Mouse (Mus musculus) hindbrain, embryonic 12.5 days (tissue): ENCODE results near the gene Crlf1. TPM values are rescaled to one million over a fixed set of nuclear protein-coding genes. Genes with fewer than 3 reads are reported as not detected.

ENCODE experiments used
- ATAC-seq: fragments of 200-750 bp; cut with Nextera tagmentation; 2 replicates; pipeline ENCODE4 v1.8.0; 2017; ENCODE audit warnings: moderate TSS enrichment; ENCODE audit not compliant: low FRiP score
- H3K27ac ChIP-seq: fragments of 300-500 bp; sonication (generic); 2 replicates; pipeline ENCODE4 v1.5.1; 2016; ENCODE audit warnings: mild to moderate bottlenecking
- H3K27me3 ChIP-seq: fragments of 300-500 bp; sonication (generic); 2 replicates; pipeline ENCODE4 v1.6.1; 2016; ENCODE audit warnings: mild to moderate bottlenecking
- H3K36me3 ChIP-seq: fragments of 300-500 bp; sonication (generic); 2 replicates; pipeline ENCODE4 v1.6.1; 2016; ENCODE audit warnings: mild to moderate bottlenecking
- H3K4me1 ChIP-seq: fragments of 300-500 bp; sonication (generic); 2 replicates; pipeline ENCODE4 v1.6.1; 2016
- H3K4me2 ChIP-seq: fragments of 300-500 bp; sonication (generic); replicated peaks from 2 replicates; pipeline ENCODE4 v1.6.1; 2016; ENCODE audit warnings: mild to moderate bottlenecking
- H3K4me3 ChIP-seq: fragments of 300-500 bp; sonication (generic); 2 replicates; pipeline ENCODE4 v1.5.1; 2016; ENCODE audit warnings: mild to moderate bottlenecking
- H3K9ac ChIP-seq: fragments of 300-500 bp; sonication (generic); 2 replicates; pipeline ENCODE4 v1.6.1; 2016; ENCODE audit warnings: mild to moderate bottlenecking, moderate library complexity
- H3K9me3 ChIP-seq: fragments of 300-500 bp; sonication (generic); replicated peaks from 2 replicates; pipeline ENCODE4 v1.6.1; 2016; ENCODE audit warnings: mild to moderate bottlenecking
- WGBS: fragments of 180-500 bp; shearing (Covaris S2); methylation state at CpG from one replicate; pipeline ENCODE4 v1.1.7; 2016; 5-methylcytosine and 5-hydroxymethylcytosine counted together
- polyA plus RNA-seq: library from polyadenylated mRNA; unstranded; fragments of >200 nt; fragmentation: Nextera tagmentation; extraction: Ambion mirVana; gene quantifications from 2 replicates; pipeline ENCODE4 v1.2.1, GENCODE M21; 2016

Gene Crlf1
- polyA plus RNA-seq, result 3.3 and 4.2 TPM in 2 replicates

GRCm38 (mm10) chr8:70492664-70493640 is at the start of gene Crlf1:
Gene Crlf1 (plus strand): TSS chr8:70493158.
- H3K4me3 ChIP-seq, result peak within 1 kb of the TSS; percentile 36
- H3K9ac ChIP-seq, result peak within 1 kb of the TSS; percentile 54
- WGBS, result under 1% methylated on average over 60 of the region's 93 CpGs
- ATAC-seq, result no peak
- H3K4me2 ChIP-seq, result peak within 1 kb of the TSS; percentile 63
- H3K4me1 ChIP-seq, result peaks cover 56% of the 10 kb centered on the region
- peaks cover 100% of the 10 kb centered on the region for H3K27me3 ChIP-seq
- H3K9me3 ChIP-seq, result no peaks in the 10 kb centered on the region
- H3K27ac ChIP-seq, result no peak within 1 kb of the TSS
- no peaks in the 10 kb centered on the region for H3K36me3 ChIP-seq

- Histone ChIP-seq H3K9me3 (no peaks in the 10 kb centered on the region), H3K9ac (no peak overlapping the region), H3K4me3 (no peak overlapping the region), H3K27ac (no peak overlapping the region), H3K36me3 (no peaks in the 10 kb centered on the region), H3K4me2 (no peak overlapping the region), H3K4me1 (peaks cover 11% of the 10 kb centered on the region), H3K27me3 (0 out of 2 replicates have a peak, but pooled peaks cover 6% of the 10 kb centered on the region)
- 86% methylated on average over 4 of the region's 4 CpGs for WGBS
- ATAC-seq, result no peak
Measured at GRCm38 (mm10) chr8:70443326-70443725, 49.6 kb upstream of the Crlf1 start.

- peaks cover 4% of the 10 kb centered on the region; the same call in 1 of the 2 replicates for H3K36me3 ChIP-seq
- H3K4me3 ChIP-seq, result no peak overlapping the region
- no peak overlapping the region for H3K9ac ChIP-seq
- H3K27ac ChIP-seq, result no peak overlapping the region
- 0 out of 2 replicates have a peak, but pooled peaks cover 6% of the 10 kb centered on the region for H3K27me3 ChIP-seq
- 59% methylated on average over 1 of the region's 1 CpGs for WGBS
- H3K4me2 ChIP-seq, result no peak overlapping the region
- no peaks in the 10 kb centered on the region for H3K9me3 ChIP-seq
- no peaks in the 10 kb centered on the region for H3K4me1 ChIP-seq
- no peak for ATAC-seq
Measured at GRCm38 (mm10) chr8:70445988-70446387, 47.0 kb upstream of the Crlf1 start.

GRCm38 (mm10) chr8:70447639-70448420 is 45.1 kb upstream of the Crlf1 start:
- H3K9ac ChIP-seq, result no peak overlapping the region
- no peak for ATAC-seq
- no peaks in the 10 kb centered on the region for H3K9me3 ChIP-seq
- H3K27ac ChIP-seq, result no peak overlapping the region
- H3K27me3 ChIP-seq, result peaks cover 15% of the 10 kb centered on the region
- 70% methylated on average over 19 of the region's 19 CpGs for WGBS
- peaks cover 20% of the 10 kb centered on the region for H3K36me3 ChIP-seq
- H3K4me1 ChIP-seq, result no peaks in the 10 kb centered on the region
- H3K4me2 ChIP-seq, result no peak overlapping the region
- no peak overlapping the region for H3K4me3 ChIP-seq

GRCm38 (mm10) chr8:70452196-70452966 is 40.6 kb upstream of the Crlf1 start:
- no peak overlapping the region for H3K27ac ChIP-seq
- H3K27me3 ChIP-seq, result peaks cover 20% of the 10 kb centered on the region
- no peaks in the 10 kb centered on the region for H3K9me3 ChIP-seq
- H3K4me1 ChIP-seq, result no peaks in the 10 kb centered on the region
- 62% methylated on average over 52 of the region's 52 CpGs for WGBS
- no peak overlapping the region for H3K4me2 ChIP-seq
- peaks cover 20% of the 10 kb centered on the region for H3K36me3 ChIP-seq
- ATAC-seq, result no peak; the same call in 1 of the 2 replicates
- no peak overlapping the region for H3K9ac ChIP-seq
- H3K4me3 ChIP-seq, result no peak overlapping the region

- Histone ChIP-seq H3K9ac (no peak overlapping the region), H3K27me3 (peaks cover 20% of the 10 kb centered on the region), H3K9me3 (no peaks in the 10 kb centered on the region), H3K27ac (no peak overlapping the region), H3K4me2 (no peak overlapping the region), H3K4me3 (no peak overlapping the region), H3K4me1 (no peaks in the 10 kb centered on the region), H3K36me3 (peaks cover 20% of the 10 kb centered on the region)
- no peak for ATAC-seq
- WGBS, result 88% methylated on average over 5 of the region's 5 CpGs
Measured at GRCm38 (mm10) chr8:70453852-70454251, 39.1 kb upstream of the Crlf1 start.

GRCm38 (mm10) chr8:70456996-70457395 is 36.0 kb upstream of the Crlf1 start:
- H3K36me3 ChIP-seq, result peaks cover 10% of the 10 kb centered on the region
- H3K4me2 ChIP-seq, result no peak overlapping the region
- no peak overlapping the region for H3K4me3 ChIP-seq
- no peaks in the 10 kb centered on the region for H3K9me3 ChIP-seq
- H3K27ac ChIP-seq, result no peak overlapping the region
- no peak for ATAC-seq
- no peaks in the 10 kb centered on the region for H3K4me1 ChIP-seq
- 100% methylated on average over 1 of the region's 1 CpGs for WGBS
- H3K27me3 ChIP-seq, result peaks cover 13% of the 10 kb centered on the region
- H3K9ac ChIP-seq, result no peak overlapping the region

GRCm38 (mm10) chr8:70457882-70458281 is 35.1 kb upstream of the Crlf1 start:
- 87% methylated on average over 6 of the region's 6 CpGs for WGBS
- H3K4me1 ChIP-seq, result no peaks in the 10 kb centered on the region

GRCm38 (mm10) chr8:70458462-70458861 is 34.5 kb upstream of the Crlf1 start:
- H3K4me2 ChIP-seq, result no peak overlapping the region
- WGBS, result 91% methylated on average over 3 of the region's 3 CpGs
- H3K27me3 ChIP-seq, result no peaks in the 10 kb centered on the region
- no peak overlapping the region for H3K4me3 ChIP-seq
- 0 out of 2 replicates have a peak, but pooled peaks cover 3% of the 10 kb centered on the region for H3K4me1 ChIP-seq
- H3K27ac ChIP-seq, result no peak overlapping the region
- ATAC-seq, result no peak
- no peaks in the 10 kb centered on the region for H3K9me3 ChIP-seq
- 0 out of 2 replicates have a peak, but pooled peaks cover 4% of the 10 kb centered on the region for H3K36me3 ChIP-seq
- no peak overlapping the region for H3K9ac ChIP-seq

More at GRCm38 (mm10) chr8:70457882-70458281, 35.1 kb upstream of the Crlf1 start:
- Histone ChIP-seq H3K9me3 (no peaks in the 10 kb centered on the region), H3K27me3 (peaks cover 5% of the 10 kb centered on the region; the same call in 1 of the 2 replicates), H3K27ac (no peak overlapping the region), H3K9ac (no peak overlapping the region), H3K36me3 (peaks cover 4% of the 10 kb centered on the region; the same call in 1 of the 2 replicates), H3K4me3 (no peak overlapping the region), H3K4me2 (no peak overlapping the region)
- no peak for ATAC-seq

- ATAC-seq, result no peak
- no peak overlapping the region for H3K27ac ChIP-seq
- H3K27me3 ChIP-seq, result no peaks in the 10 kb centered on the region
- no peaks in the 10 kb centered on the region for H3K9me3 ChIP-seq
- H3K4me2 ChIP-seq, result no peak overlapping the region
- 0 out of 2 replicates have a peak, but pooled peaks cover 4% of the 10 kb centered on the region for H3K36me3 ChIP-seq
- H3K4me3 ChIP-seq, result no peak overlapping the region
- H3K9ac ChIP-seq, result no peak overlapping the region
- 98% methylated on average over 2 of the region's 2 CpGs for WGBS
- H3K4me1 ChIP-seq, result 0 out of 2 replicates have a peak, but pooled peaks cover 7% of the 10 kb centered on the region
Measured at GRCm38 (mm10) chr8:70459636-70460035, 33.3 kb upstream of the Crlf1 start.

GRCm38 (mm10) chr8:70460199-70460598 is 32.8 kb upstream of the Crlf1 start:
- no peaks in the 10 kb centered on the region for H3K27me3 ChIP-seq
- 0 out of 2 replicates have a peak, but pooled peaks cover 7% of the 10 kb centered on the region for H3K4me1 ChIP-seq
- H3K4me2 ChIP-seq, result no peak overlapping the region
- H3K36me3 ChIP-seq, result 0 out of 2 replicates have a peak, but pooled peaks cover 4% of the 10 kb centered on the region
- ATAC-seq, result no peak
- 90% methylated on average over 5 of the region's 5 CpGs for WGBS
- H3K27ac ChIP-seq, result no peak overlapping the region
- H3K9me3 ChIP-seq, result no peaks in the 10 kb centered on the region
- no peak overlapping the region for H3K9ac ChIP-seq
- no peak overlapping the region for H3K4me3 ChIP-seq
